Mouse (Mus musculus): Measurements from ENCODE around the gene Zcchc24.

Zcchc24 gene

DNA sequence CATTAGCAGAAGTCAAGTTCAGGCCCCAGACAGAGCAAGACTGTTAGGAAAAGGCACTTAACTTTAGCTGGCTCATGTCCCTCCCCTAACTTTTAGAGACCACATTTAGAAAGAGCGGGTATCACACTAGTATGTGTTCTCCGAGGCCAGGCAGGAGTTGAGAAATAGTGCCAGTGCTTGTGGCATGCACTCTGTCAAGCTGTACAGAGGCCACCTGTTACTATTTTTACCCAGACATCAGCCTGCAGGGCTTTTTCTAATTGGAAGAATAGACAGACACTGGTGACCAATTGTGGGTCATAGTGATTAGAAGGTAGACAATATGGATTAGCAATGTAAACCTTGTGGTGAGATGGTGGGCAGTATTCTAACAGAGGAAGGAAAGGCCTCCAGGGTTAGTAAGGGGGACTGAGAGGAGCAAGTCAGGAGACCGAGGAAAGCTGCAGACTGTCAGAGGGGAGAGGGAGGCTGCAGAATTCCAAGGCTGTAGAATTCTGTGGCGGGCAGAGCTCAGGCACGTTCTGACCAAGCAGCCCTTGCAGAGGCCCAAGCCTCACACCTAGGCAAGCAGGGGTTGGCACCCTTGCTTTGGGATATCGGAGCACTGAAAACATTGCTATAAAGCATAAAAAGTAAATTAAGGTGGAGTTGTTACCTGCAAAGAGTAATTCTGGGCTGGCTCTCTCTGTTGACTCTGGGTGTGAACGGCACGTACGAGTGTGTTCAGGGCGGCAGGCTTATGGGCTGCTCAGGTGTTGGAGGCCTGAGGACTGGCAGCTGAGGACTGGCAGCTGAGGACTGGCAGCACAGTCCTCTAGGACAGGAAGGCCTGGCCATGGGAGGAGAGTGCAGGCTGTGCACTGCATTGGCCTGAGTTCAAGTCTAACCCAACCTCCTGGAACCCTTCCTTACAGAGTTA, 81.6 kb downstream of the Zcchc24 start:
- in situ Hi-C loops (cut with MboI, MseI), result no loop called here

DNA sequence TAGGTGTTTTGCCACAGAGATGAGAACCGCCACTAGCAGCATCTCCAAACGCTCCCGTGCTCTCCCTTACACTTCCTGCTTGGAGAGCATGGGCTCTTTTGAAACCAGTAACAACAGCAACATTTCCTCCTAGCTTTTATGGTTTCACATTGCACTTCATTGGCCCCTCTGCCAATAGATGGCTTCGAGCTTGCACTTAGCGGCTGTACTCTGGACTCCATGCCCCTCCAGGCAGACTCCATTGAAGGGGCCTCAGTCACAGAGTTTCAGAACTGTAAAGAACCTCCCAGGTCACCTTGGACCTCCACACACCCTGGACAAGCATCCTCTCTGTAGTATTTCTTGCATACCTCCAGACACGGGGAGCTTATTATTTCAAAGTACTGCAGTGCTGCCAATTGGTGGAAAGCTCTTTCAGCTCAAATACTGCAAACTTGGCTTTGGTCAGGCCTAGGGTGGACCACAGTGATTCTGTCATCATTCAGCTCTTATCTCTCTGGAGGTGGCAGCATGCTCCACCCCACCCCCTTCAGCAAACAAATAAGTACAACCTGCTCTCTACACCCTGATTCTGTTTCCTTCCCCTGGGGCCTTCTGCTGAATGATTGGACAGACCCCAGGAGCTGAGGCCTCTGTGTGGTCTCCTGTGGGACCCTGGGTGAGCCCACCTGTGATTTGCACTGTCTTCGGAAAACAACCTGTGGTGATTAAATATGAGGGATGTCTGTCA, 82.5 kb downstream of the Zcchc24 start:
- in situ Hi-C loops (cut with MboI, MseI), result no loop called here

- in situ Hi-C loops (cut with MboI, MseI), result no loop called here
These were observed 86.8 kb downstream of the Zcchc24 start for GRCm38 (mm10) chr14:25682020-25682419.

- in situ Hi-C loops (cut with MboI, MseI), result no loop called here
These were observed 89.2 kb downstream of the Zcchc24 start for GRCm38 (mm10) chr14:25679625-25680024.

GRCm38 (mm10) chr14:25667587-25667986, 101.3 kb downstream of the Zcchc24 start:
- in situ Hi-C loops (cut with MboI, MseI), result loop anchor here in 1 of 2 experiments (25.0 kb wide), 1 partner anchor 1155 kb away; no protein-coding TSS in a partner anchor

GRCm38 (mm10) chr14:25666668-25667376, 102.0 kb downstream of the Zcchc24 start:
- in situ Hi-C loops (cut with MboI, MseI), result loop anchor here in 1 of 2 experiments (25.0 kb wide), 1 partner anchor 1155 kb away; no protein-coding TSS in a partner anchor

GRCm38 (mm10) chr14:25665314-25665970, 103.4 kb downstream of the Zcchc24 start:
- in situ Hi-C loops (cut with MboI, MseI), result loop anchor here in 1 of 2 experiments (25.0 kb wide), 1 partner anchor 1153 kb away; no protein-coding TSS in a partner anchor

- in situ Hi-C loops (cut with MboI, MseI), result loop anchor here in 1 of 2 experiments (25.0 kb wide), 1 partner anchor 1152 kb away; no protein-coding TSS in a partner anchor
These were observed 104.5 kb downstream of the Zcchc24 start for GRCm38 (mm10) chr14:25664310-25664695.

DNA sequence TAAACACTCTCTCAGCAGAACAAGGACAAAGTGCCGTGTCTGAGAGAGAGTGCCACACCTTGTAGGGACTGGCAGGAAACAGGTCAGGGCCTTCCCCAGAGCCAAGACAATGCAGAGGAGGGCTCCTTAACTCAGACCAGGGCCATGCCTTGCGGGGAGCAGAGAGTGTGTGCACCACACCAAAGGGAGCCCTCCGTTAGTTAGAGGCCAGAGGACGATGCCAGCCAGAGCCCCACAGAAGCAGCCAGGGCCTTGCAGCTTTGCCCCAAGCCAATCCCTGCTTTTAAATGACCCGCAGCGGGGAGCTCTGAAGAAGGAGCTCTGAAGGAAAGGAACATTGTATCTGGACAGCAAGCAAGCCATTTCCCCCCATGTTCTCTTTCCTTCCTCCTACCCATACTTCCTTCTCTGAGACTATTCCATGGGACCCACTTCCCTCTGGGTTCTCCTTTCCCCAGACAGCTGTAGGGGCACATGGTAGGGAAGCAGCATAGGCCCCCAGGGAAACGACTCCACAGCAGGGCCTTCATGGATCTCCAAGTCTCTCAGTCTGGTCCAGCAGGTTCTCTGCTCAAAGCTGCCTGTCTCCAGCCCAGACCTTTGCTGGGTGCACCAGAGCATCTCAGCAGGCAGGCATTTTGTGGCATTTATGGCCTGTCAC, 105.1 kb downstream of the Zcchc24 start:
- in situ Hi-C loops (cut with MboI, MseI), result loop anchor here in 1 of 2 experiments (25.0 kb wide), 1 partner anchor 1151 kb away; no protein-coding TSS in a partner anchor

Data from T-helper 17 cell (primary cell).